Mouse (Mus musculus) small intestine, adult 2 months (tissue): ENCODE measurements at regions not wholly inside any gene's neighbourhood (a gene's known extent, or its start where the extent isn't known, plus 50 kb on each side); places are given as distances from the start of the nearest gene placed in this dataset.

Experiments
- CTCF ChIP-seq: fragments of 200-500 bp; IDR thresholded peaks from 2 replicates; pipeline ENCODE4 v1.5.1; 2012; ENCODE audit warnings: low read depth, mild to moderate bottlenecking, control low read depth, inconsistent platforms, low read length, moderate library complexity, mixed read lengths; ENCODE audit not compliant: insufficient replicate concordance, insufficient read length; ENCODE audit errors: extremely low read depth
- POLR2A ChIP-seq: fragments of 200-500 bp; IDR thresholded peaks from 2 replicates; pipeline ENCODE4 v1.6.1; 2012; ENCODE audit warnings: low read depth, mild to moderate bottlenecking, control low read depth, inconsistent platforms, low read length, moderate library complexity

GRCm38 (mm10) chr14:46328064-46328463 lies 51.1 kb upstream of the Gm15217 start:
- TF ChIP-seq CTCF (no peak), POLR2A (no peak)
